Mouse (Mus musculus) intestine, embryonic 15.5 days (tissue): ENCODE data around the gene Vps26c. TPM values are rescaled to one million over a fixed set of nuclear protein-coding genes. Genes with fewer than 3 reads are reported as not detected.

Source experiments
- ATAC-seq: fragments of 200-750 bp; cut with Nextera tagmentation; 2 replicates; pipeline ENCODE4 v1.8.0; 2017; ENCODE audit warnings: moderate TSS enrichment, moderate library complexity
- H3K27ac ChIP-seq: fragments of 300-500 bp; sonication (generic); 2 replicates; pipeline ENCODE4 v1.5.1; 2015; ENCODE audit warnings: mild to moderate bottlenecking, inconsistent platforms
- H3K27me3 ChIP-seq: fragments of 300-500 bp; sonication (generic); replicated peaks from 2 replicates; pipeline ENCODE4 v1.6.1; 2015; ENCODE audit warnings: inconsistent platforms
- H3K36me3 ChIP-seq: fragments of 300-500 bp; sonication (generic); 2 replicates; pipeline ENCODE4 v1.6.1; 2015; ENCODE audit warnings: inconsistent platforms
- H3K4me1 ChIP-seq: fragments of 300-500 bp; sonication (generic); replicated peaks from 2 replicates; pipeline ENCODE4 v1.6.1; 2015; ENCODE audit warnings: inconsistent platforms
- H3K4me2 ChIP-seq: fragments of 300-500 bp; sonication (generic); replicated peaks from 2 replicates; pipeline ENCODE4 v1.6.1; 2015; ENCODE audit warnings: mild to moderate bottlenecking, inconsistent platforms
- H3K4me3 ChIP-seq: fragments of 300-500 bp; sonication (generic); replicated peaks from 2 replicates; pipeline ENCODE4 v1.5.1; 2015; ENCODE audit warnings: inconsistent platforms
- H3K9ac ChIP-seq: fragments of 300-500 bp; sonication (generic); 2 replicates; pipeline ENCODE4 v1.6.1; 2015; ENCODE audit warnings: inconsistent platforms
- H3K9me3 ChIP-seq: fragments of 300-500 bp; sonication (generic); 2 replicates; pipeline ENCODE4 v1.6.1; 2016; ENCODE audit warnings: inconsistent platforms
- WGBS: fragments of 180-500 bp; shearing (Covaris S2); methylation state at CpG from one replicate; pipeline ENCODE4 v1.1.7; 2015; 5-methylcytosine and 5-hydroxymethylcytosine counted together
- polyA plus RNA-seq: library from polyadenylated mRNA; unstranded; fragments of >200 nt; fragmentation: Nextera tagmentation; extraction: Ambion mirVana; gene quantifications from 2 replicates; pipeline ENCODE4 v1.2.1, GENCODE M21; 2015

Vps26c gene
- polyA plus RNA-seq, 1 experiment from 2014 or later: 63.1 TPM

- no peak overlapping the region for H3K4me3 ChIP-seq
- peaks cover 11% of the 10 kb centered on the region; the same call in 1 of the 2 replicates for H3K4me1 ChIP-seq
- H3K36me3 ChIP-seq: no peaks in the 10 kb centered on the region
- H3K9ac ChIP-seq: no peak overlapping the region
- WGBS: 93% methylated on average over 9 of the region's 9 CpGs
- no peaks in the 10 kb centered on the region for H3K27me3 ChIP-seq
- no peak overlapping the region for H3K27ac ChIP-seq
- H3K4me2 ChIP-seq: no peak overlapping the region
- ATAC-seq: no peak
- H3K9me3 ChIP-seq: no peaks in the 10 kb centered on the region
These were observed 13.5 kb upstream of the Vps26c start for GRCm38 (mm10) chr16:94540140-94540539.

- WGBS: 24% methylated on average over 9 of the region's 9 CpGs
- no peak overlapping the region; the same call in 1 of the 2 replicates for H3K4me2 ChIP-seq
- H3K27ac ChIP-seq: no peak overlapping the region
These were observed 10.5 kb upstream of the Vps26c start for GRCm38 (mm10) chr16:94537159-94537527.

GRCm38 (mm10) chr16:94536417-94537158 is 10.0 kb upstream of the Vps26c start:
- Histone ChIP-seq H3K4me1 (peaks cover 6% of the 10 kb centered on the region; the same call in 1 of the 2 replicates), H3K36me3 (no peaks in the 10 kb centered on the region), H3K4me2 (no peak overlapping the region; the same call in 1 of the 2 replicates), H3K27ac (no peak overlapping the region), H3K27me3 (no peaks in the 10 kb centered on the region), H3K4me3 (no peak overlapping the region), H3K9ac (no peak overlapping the region), H3K9me3 (no peaks in the 10 kb centered on the region)
- ATAC-seq: peak; percentile 27; the same call in 1 of the 2 replicates
- 74% methylated on average over 7 of the region's 7 CpGs for WGBS

More at GRCm38 (mm10) chr16:94537159-94537527, 10.5 kb upstream of the Vps26c start:
- H3K9me3 ChIP-seq: no peaks in the 10 kb centered on the region
- peaks cover 6% of the 10 kb centered on the region; the same call in 1 of the 2 replicates for H3K4me1 ChIP-seq
- no peaks in the 10 kb centered on the region for H3K36me3 ChIP-seq
- H3K9ac ChIP-seq: no peak overlapping the region
- H3K27me3 ChIP-seq: no peaks in the 10 kb centered on the region
- ATAC-seq: peak; percentile 93
- no peak overlapping the region for H3K4me3 ChIP-seq

- H3K9me3 ChIP-seq: no peaks in the 10 kb centered on the region
- H3K27ac ChIP-seq: no peak overlapping the region
- no peak for ATAC-seq
- 87% methylated on average over 5 of the region's 5 CpGs for WGBS
- H3K4me2 ChIP-seq: no peak overlapping the region
- H3K4me1 ChIP-seq: peaks cover 6% of the 10 kb centered on the region; the same call in 1 of the 2 replicates
- no peak overlapping the region for H3K4me3 ChIP-seq
- H3K36me3 ChIP-seq: no peaks in the 10 kb centered on the region
- H3K9ac ChIP-seq: no peak overlapping the region
- no peaks in the 10 kb centered on the region for H3K27me3 ChIP-seq
These were observed 9.1 kb upstream of the Vps26c start for GRCm38 (mm10) chr16:94535716-94536115.

- Histone ChIP-seq H3K4me3 (no peak overlapping the region), H3K4me1 (peaks cover 6% of the 10 kb centered on the region; the same call in 1 of the 2 replicates), H3K36me3 (no peaks in the 10 kb centered on the region), H3K27ac (no peak overlapping the region), H3K9ac (no peak overlapping the region), H3K4me2 (no peak overlapping the region), H3K9me3 (no peaks in the 10 kb centered on the region), H3K27me3 (no peaks in the 10 kb centered on the region)
- WGBS: 67% methylated on average over 6 of the region's 6 CpGs
- ATAC-seq: no peak
These were observed 7.0 kb upstream of the Vps26c start for GRCm38 (mm10) chr16:94533679-94534078.

GRCm38 (mm10) chr16:94531268-94531667 is 4.6 kb upstream of the Vps26c start:
- H3K27ac ChIP-seq: no peak overlapping the region
- 80% methylated on average over 4 of the region's 4 CpGs for WGBS
- no peak for ATAC-seq
- H3K27me3 ChIP-seq: no peaks in the 10 kb centered on the region
- no peaks in the 10 kb centered on the region for H3K4me1 ChIP-seq
- H3K36me3 ChIP-seq: no peaks in the 10 kb centered on the region
- H3K4me3 ChIP-seq: no peak overlapping the region
- no peak overlapping the region for H3K4me2 ChIP-seq
- H3K9ac ChIP-seq: no peak overlapping the region
- no peaks in the 10 kb centered on the region for H3K9me3 ChIP-seq

- H3K27ac ChIP-seq: peak overlapping the region; percentile 95
- peak overlapping the region; percentile 71 for H3K9ac ChIP-seq
- 30% methylated on average over 3 of the region's 3 CpGs for WGBS
- ATAC-seq: no peak
- H3K4me3 ChIP-seq: peak overlapping the region; percentile 73
- H3K4me1 ChIP-seq: peaks cover 13% of the 10 kb centered on the region
- H3K9me3 ChIP-seq: no peaks in the 10 kb centered on the region
- peak overlapping the region; percentile 54 for H3K4me2 ChIP-seq
- H3K36me3 ChIP-seq: no peaks in the 10 kb centered on the region
- H3K27me3 ChIP-seq: no peaks in the 10 kb centered on the region
These were observed 916 bp upstream of the Vps26c start for GRCm38 (mm10) chr16:94527546-94527945.

- 1% methylated on average over 13 of the region's 13 CpGs for WGBS
- no peak for ATAC-seq
- peak overlapping the region; percentile 95 for H3K27ac ChIP-seq
- no peaks in the 10 kb centered on the region for H3K36me3 ChIP-seq
- H3K9me3 ChIP-seq: no peaks in the 10 kb centered on the region
- peak overlapping the region; percentile 71 for H3K9ac ChIP-seq
- peak overlapping the region; percentile 54 for H3K4me2 ChIP-seq
- no peaks in the 10 kb centered on the region for H3K27me3 ChIP-seq
- peak overlapping the region; percentile 73 for H3K4me3 ChIP-seq
- peaks cover 13% of the 10 kb centered on the region for H3K4me1 ChIP-seq
These were observed 513 bp upstream of the Vps26c start for GRCm38 (mm10) chr16:94527152-94527534.

GRCm38 (mm10) chr16:94525955-94526343 is 681 bp downstream of the Vps26c start:
- Histone ChIP-seq H3K27ac (peak overlapping the region; percentile 95), H3K27me3 (no peaks in the 10 kb centered on the region), H3K9me3 (no peaks in the 10 kb centered on the region), H3K4me3 (peak overlapping the region; percentile 73), H3K36me3 (no peaks in the 10 kb centered on the region), H3K4me1 (peaks cover 13% of the 10 kb centered on the region), H3K9ac (peak overlapping the region; percentile 70), H3K4me2 (peak overlapping the region; percentile 61)
- under 1% methylated on average over 24 of the region's 24 CpGs for WGBS
- peak; percentile 76 for ATAC-seq

- 72% methylated on average over 9 of the region's 9 CpGs for WGBS
- no peaks in the 10 kb centered on the region for H3K9me3 ChIP-seq
- no peak for ATAC-seq
- no peaks in the 10 kb centered on the region for H3K36me3 ChIP-seq
- H3K4me3 ChIP-seq: no peak overlapping the region
- peaks cover 14% of the 10 kb centered on the region for H3K4me1 ChIP-seq
- no peaks in the 10 kb centered on the region for H3K27me3 ChIP-seq
- H3K27ac ChIP-seq: no peak overlapping the region
- peak overlapping the region; percentile 61 for H3K4me2 ChIP-seq
- no peak overlapping the region for H3K9ac ChIP-seq
These were observed 1.9 kb downstream of the Vps26c start for GRCm38 (mm10) chr16:94524691-94525090.

GRCm38 (mm10) chr16:94523594-94524377 is 2.8 kb downstream of the Vps26c start:
- Histone ChIP-seq H3K9ac (no peak overlapping the region; the same call in 1 of the 2 replicates), H3K4me2 (no peak overlapping the region), H3K27ac (no peak overlapping the region), H3K4me1 (peaks cover 19% of the 10 kb centered on the region), H3K9me3 (no peaks in the 10 kb centered on the region), H3K36me3 (no peaks in the 10 kb centered on the region), H3K27me3 (no peaks in the 10 kb centered on the region), H3K4me3 (no peak overlapping the region)
- 37% methylated on average over 6 of the region's 6 CpGs for WGBS
- ATAC-seq: no peak

- Histone ChIP-seq H3K4me1 (peaks cover 18% of the 10 kb centered on the region), H3K9me3 (no peaks in the 10 kb centered on the region), H3K27me3 (no peaks in the 10 kb centered on the region), H3K9ac (no peak overlapping the region), H3K4me3 (no peak overlapping the region), H3K36me3 (no peaks in the 10 kb centered on the region), H3K4me2 (0 out of 2 replicates have a peak overlapping the region, but pooled peaks have one; percentile 1), H3K27ac (peak overlapping the region; percentile 56)
- peak; percentile 54 for ATAC-seq
- 30% methylated on average over 6 of the region's 6 CpGs for WGBS
These were observed 7.6 kb downstream of the Vps26c start for GRCm38 (mm10) chr16:94519028-94519427.
